Mouse (Mus musculus): Measurements from ENCODE around the gene Cep170b.

The Cep170b gene

GRCm38 (mm10) chr12:112736636-112736925 is 16.3 kb downstream of the Cep170b start:
- intact Hi-C loops (cut with DNase I), result no loop called here

- intact Hi-C loops (cut with DNase I), result no loop called here
Measured at GRCm38 (mm10) chr12:112737081-112737480, 16.8 kb downstream of the Cep170b start.

- intact Hi-C loops (cut with DNase I), result no loop called here
Measured at GRCm38 (mm10) chr12:112737761-112738160, 17.5 kb downstream of the Cep170b start.

- intact Hi-C loops (cut with DNase I), result no loop called here
Measured at GRCm38 (mm10) chr12:112738281-112739022, 18.2 kb downstream of the Cep170b start.

GRCm38 (mm10) chr12:112739023-112739568 is 18.8 kb downstream of the Cep170b start:
- intact Hi-C loops (cut with DNase I), result no loop called here

- intact Hi-C loops (cut with DNase I), result no loop called here
Measured at GRCm38 (mm10) chr12:112742768-112743167, 22.5 kb downstream of the Cep170b start.

GRCm38 (mm10) chr12:112743168-112743975 is 23.1 kb downstream of the Cep170b start:
- intact Hi-C loops (cut with DNase I), result no loop called here

GRCm38 (mm10) chr12:112744211-112744610 is 24.0 kb downstream of the Cep170b start:
- intact Hi-C loops (cut with DNase I), result no loop called here

- intact Hi-C loops (cut with DNase I), result no loop called here
Measured at GRCm38 (mm10) chr12:112744891-112745580, 24.8 kb downstream of the Cep170b start.

GRCm38 (mm10) chr12:112745716-112746115 is 25.5 kb downstream of the Cep170b start:
- intact Hi-C loops (cut with DNase I), result loop anchor here (2.0 kb wide), 1 partner anchor 97 kb away; no protein-coding TSS in a partner anchor

GRCm38 (mm10) chr12:112746461-112746807 is 26.2 kb downstream of the Cep170b start:
- intact Hi-C loops (cut with DNase I), result loop anchor here (2.0 kb wide), 1 partner anchor 96 kb away; no protein-coding TSS in a partner anchor

GRCm38 (mm10) chr12:112746808-112747605 is 26.8 kb downstream of the Cep170b start:
- intact Hi-C loops (cut with DNase I), result loop anchor here (2.0 kb wide), 1 partner anchor 96 kb away; no protein-coding TSS in a partner anchor

- intact Hi-C loops (cut with DNase I), result loop anchor here (2.0 kb wide), 1 partner anchor 95 kb away; no protein-coding TSS in a partner anchor
Measured at GRCm38 (mm10) chr12:112747606-112747970, 27.3 kb downstream of the Cep170b start.

- intact Hi-C loops (cut with DNase I), result no loop called here
Measured at GRCm38 (mm10) chr12:112750976-112751375, 30.7 kb downstream of the Cep170b start.

GRCm38 (mm10) chr12:112752399-112752798 is 32.1 kb downstream of the Cep170b start:
- intact Hi-C loops (cut with DNase I), result no loop called here

GRCm38 (mm10) chr12:112755900-112756299 is 35.6 kb downstream of the Cep170b start:
- intact Hi-C loops (cut with DNase I), result no loop called here

- intact Hi-C loops (cut with DNase I), result no loop called here
Measured at GRCm38 (mm10) chr12:112757896-112758295, 37.6 kb downstream of the Cep170b start.

GRCm38 (mm10) chr12:112759471-112759870 is 39.2 kb downstream of the Cep170b start:
- intact Hi-C loops (cut with DNase I), result no loop called here

- intact Hi-C loops (cut with DNase I), result no loop called here
Measured at GRCm38 (mm10) chr12:112760154-112760926, 40.1 kb downstream of the Cep170b start, which contains the start of gene Pld4. TSS of gene Pld4 (plus strand) at chr12:112760655.

- intact Hi-C loops (cut with DNase I), result no loop called here
Measured at GRCm38 (mm10) chr12:112761411-112761810, 41.2 kb downstream of the Cep170b start.
